Mouse (Mus musculus) ovary, postnatal 14 days (tissue): Measurements from ENCODE around the gene Prpf18.

ENCODE experiments used
- DNase-seq: peaks from one replicate; pipeline ENCODE4 v3.0.0; 2022; ENCODE audit warnings: low spot score

Prpf18 gene

DNA sequence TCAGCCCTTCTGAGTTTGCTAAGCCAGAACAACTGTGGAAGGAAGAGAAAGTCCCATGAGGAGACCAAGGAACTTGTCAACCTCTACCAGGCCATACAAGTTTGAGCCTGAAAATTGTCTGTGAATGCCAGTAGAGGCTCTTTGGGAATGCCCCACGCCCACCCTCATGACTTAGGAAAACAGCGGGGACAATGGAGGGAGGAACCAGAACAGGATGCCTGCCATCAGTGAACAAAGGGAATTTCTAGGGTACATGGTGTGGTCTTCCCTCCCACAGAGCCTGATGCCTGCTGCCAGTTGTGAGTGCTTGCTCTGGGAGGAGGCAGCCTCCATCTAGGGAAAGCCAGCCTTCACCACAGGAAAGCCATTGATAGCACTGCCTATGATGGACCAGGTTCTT lies 76.8 kb downstream of the Prpf18 start:
- DNase-seq, result no peak

DNA sequence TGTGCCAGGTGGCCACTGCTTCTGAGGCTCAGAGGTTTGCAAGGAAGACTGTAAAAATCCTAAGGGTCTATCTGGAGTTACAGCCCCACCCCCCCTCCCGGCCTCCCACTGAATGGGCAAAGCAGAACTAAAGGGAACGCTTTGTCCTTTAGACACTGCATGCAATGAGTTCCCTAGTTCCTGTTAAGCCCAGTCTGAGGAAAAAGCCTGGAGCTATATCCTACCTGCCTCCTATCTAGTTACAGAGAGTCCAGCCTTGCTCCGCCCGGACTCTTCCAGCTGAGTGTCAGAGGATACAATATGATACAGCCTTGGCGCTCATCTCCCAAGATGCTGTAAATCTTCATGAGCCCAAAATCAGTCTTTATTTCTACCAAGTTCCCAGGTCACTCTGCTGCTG lies 77.7 kb downstream of the Prpf18 start:
- no peak for DNase-seq

DNA sequence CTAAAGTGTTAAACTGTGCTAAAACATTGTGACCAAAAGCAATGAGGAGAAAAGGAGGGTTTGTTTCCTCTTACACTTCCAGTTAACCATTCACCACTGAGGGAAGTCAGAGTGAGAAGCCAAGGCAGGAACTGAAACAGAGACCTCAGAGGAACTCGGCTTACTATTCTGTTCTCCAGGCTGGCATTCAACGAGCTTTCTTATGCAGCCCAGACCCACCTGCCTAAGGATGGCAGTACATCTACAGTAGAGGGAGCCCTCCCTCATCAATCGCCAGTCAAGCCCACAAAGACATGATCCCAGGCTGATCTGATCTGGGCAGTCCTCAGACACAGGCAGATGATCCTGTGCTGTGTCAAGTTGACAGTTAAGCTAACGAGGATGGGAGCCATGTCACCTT lies 78.5 kb downstream of the Prpf18 start:
- DNase-seq, result no peak

DNA sequence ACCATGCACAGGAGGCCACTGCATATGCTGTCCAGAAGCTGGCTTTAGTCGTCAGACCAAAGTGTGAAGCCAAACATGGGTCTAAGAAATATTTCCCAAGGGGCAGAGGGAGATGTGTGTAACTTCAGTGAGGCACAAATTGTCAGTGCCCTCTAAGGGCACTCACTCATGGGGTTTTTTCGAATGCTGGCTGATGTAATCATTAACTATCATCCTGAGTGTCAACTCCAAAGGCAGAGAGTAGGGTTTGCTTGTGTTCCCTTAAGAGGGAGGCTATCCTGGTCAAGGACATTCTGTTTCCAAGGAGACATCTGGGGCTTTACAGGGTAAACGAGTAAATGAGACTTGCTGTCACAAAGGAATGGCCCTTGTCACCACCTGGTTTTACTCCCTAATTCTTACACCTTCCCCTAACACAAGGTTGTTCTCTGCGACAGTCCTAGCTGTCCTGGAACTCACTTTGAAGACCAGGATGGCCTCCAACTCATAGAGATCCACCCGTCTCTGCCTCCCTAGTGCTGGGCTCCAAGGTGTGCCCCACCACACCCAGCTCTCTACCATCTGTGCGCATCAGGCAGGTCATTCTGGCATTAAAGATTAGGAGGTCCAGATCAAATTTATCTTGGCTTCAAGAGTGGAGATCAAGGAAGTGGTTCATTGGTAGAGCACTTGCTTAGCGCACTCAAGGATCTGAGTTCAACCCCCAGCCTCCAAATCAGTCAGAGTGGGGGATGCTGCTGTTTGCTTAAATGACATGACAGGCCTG lies 79.2 kb downstream of the Prpf18 start:
- DNase-seq, result no peak
